Mouse (Mus musculus): Measurements from ENCODE around the gene Angel1.

Gene Angel1

DNA sequence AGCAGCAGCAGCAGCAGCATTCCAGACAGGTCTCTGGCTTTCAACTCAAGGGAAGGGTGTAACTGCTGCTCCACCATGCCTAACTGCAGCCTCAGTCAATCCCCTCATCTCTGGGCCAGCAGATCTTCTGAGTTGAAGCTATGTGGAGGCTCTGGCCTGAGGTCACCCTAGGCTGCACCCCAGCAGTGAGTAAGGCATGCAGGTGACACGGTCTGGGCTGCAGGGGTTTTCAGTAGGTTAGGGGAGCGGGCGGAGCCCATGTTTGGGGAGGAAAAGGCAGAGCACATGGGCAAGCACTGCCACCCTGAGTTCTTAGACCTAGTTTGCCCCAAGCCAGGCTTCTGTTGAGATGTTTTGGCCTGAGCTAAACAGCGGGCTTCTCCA is 25.3 kb downstream of the Angel1 start:
- no peak for DNase-seq

DNA sequence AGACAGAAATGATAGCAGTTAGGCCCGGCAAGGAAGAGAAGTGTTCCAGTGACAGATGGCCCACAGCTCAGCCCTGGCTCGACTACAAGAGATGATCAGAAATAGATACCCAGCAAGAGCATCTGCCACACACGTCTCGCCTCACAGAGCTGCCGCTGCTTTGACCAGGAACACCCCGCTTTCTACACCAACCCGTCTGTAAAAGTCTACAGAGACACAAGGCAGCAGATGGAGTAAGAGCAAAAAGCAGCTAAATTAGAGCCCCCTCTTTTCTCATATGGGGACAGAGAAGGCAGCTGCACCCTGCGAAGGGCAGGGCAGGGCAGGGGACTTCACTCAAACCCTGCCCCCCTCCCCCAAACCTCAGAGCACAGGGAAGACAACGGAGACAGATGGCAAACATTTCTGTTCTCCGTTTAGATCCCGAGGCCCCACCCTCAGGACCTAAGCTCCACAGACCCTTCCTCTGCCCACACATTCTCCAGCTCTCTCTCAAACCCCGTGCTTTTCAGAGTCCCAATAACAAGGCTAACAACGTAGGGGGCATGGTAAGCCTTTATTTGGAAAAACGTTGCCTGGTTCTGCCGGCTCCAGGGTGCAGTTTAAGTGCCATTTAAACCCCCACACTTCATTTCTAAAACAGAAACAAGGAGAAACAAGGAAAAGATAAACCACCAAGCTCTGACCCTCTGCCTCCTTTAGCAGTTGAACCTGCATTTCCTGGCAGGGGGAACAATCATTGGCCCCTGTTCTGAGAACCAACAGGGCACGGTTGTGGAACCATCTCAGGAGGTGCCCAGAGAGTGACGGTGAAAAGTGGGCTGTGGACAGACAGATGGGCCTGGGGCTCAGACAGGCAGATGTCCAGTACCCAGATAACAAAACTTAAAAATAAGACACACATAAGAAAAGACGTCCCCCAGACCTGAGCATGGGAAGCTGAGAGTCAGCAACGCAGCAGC is 26.0 kb downstream of the Angel1 start:
- peak; percentile 89 for DNase-seq

DNA sequence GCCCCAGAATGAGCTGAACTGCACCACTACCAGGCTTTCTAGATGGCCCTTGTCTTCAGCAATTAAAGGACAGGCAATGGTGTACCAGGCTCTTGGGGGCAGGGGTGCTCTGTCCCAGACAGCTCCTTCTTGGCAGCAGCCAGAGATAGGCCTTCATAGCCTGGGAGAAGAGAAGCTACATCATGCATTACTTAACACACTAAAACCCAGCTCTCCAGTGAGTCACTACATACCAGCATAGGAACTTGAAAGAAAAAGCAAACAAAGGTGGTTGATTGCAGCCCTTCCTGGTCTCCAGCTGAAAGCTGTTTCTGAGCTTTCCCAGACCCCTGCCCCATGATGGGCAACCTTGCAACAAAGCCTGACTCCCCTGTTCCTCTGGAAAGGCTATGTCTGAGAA is 27.7 kb downstream of the Angel1 start:
- no peak for DNase-seq

DNA sequence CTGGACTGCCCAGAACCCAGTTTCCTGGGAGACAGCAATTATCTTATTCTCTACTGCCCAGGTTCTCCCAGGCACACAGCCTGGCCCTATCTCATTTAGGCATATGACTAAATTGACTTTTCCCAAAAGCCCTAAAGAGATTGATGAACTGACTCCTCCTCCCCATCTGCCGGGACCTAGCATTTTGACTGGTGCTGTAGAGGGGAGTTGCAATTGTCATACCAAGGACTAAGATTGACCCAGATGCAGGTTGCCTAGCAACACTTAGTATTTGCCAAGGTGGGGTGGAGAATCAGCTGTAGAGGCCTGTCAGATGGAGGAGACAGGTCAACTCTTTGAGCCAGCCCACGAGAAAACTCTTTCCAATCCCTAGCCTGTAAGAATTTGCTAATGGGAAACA is 28.3 kb downstream of the Angel1 start:
- DNase-seq, result no peak

DNA sequence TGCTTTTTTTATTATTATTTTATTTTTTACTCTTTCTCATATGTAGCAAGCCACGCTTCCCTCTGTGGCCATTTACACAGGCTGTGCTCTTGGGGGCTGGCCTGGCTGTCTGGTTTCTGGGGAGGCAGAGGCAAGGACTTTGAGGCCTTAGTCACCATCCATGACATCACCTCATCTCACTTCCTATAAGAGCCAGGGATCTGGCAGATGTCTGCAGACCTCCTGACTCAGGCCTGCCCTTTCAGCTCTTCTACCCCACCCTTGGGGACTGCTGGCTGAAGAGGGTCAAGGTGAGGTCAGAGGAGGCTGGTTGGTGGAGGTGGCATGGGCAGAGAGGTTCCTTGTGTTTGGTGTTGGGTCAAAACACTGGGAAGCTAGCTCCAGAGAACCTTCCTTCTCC is 31.8 kb downstream of the Angel1 start:
- DNase-seq, result no peak

DNA sequence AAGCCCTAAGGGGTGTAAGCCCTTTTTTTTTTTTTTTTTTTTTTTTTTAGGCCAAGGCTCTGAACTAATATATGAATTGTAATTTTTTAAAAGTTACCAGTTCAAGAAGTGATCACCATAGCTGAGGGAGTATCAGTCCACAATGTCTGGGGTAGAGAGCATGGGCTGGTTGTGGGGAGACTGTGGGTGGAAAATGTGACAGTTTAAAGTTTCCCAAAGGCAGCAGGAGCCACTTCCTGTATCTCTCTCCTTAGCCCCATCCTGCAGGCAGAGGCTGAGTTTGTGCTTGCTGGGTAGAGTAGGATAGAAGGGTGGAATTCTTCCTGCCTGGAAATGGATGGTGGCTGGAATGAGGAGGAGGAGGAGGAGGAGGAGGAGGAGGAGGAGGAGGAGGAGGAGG is 32.9 kb downstream of the Angel1 start:
- no peak for DNase-seq

DNA sequence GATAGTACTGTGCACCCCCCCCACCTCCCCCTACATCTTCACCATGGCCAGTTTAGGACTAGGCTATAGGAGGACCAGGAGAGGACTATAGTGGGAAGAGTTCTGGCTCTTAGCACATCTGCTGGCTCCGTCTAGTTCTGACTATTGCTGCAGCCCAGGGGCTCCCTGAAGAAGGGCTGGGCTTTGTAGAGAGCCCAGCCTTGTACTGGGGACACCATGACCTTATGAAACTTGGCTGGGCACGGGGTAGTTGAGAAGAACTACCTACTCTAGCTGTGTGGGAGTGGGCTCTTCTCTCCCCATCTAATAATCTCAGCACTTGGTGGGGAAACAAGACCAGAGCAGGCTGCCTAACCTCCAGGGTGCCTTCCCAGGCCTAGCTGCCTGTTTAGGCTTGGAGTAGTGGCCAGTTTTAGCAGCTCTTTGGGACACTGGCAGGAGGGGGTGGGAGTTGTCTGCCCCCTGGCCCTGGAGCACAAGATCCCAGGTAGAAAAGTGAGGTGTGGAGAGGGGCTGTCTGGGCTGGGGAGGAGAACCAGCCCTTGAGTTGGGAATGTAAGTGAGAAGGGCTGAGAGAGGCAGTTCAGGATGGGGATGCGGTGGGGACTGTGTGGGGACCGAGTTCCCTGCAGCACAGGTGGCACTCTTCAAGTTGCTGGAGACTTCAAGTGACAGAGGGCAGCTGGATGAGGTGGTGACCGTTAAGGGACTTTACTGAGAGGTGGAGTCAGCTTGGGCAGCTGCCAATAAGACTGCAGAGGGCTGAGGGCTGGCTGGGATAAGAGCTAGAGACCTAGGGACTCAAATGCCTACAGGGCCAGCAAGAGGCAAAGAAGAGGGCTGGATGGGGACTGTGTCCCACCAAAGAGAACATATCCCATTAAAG is 33.5 kb downstream of the Angel1 start:
- no peak for DNase-seq

DNA sequence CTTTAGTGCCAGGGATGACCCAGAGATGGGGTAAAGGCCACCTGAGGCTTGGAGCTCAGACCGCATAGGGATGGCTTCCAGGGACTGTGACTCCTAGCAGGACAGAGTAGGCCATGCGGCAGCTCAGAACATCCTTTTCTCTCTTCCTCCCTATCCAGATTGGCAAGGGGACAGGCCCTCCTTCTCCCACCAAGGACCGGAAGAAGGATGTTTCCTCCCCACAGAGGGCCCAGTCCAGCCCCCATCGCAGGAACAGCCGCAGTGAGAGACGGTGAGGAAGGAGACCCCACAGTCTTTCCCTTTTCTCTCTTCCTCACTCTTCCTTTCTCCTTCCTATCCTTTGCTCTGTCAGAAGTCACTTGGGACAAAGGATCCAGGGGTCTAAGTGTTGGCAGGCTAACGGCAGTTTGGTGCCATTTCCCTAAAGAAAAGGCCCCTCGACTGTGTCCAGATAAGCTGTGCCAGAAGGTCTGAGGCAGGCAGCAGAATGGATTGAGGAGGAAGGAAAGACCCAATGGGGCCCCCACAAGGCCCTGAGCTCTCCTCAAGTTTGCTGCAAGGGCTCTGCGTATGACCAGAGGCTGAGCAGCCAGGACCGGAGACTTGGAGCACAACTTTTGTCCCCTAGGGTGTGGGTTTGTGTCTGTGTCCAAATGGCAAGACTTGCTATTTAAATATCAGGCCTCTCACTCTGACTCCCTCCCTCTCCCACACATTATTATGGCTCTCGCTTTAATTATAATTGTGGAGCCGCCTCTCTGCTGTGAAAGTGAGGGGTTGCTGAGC is 35.4 kb downstream of the Angel1 start:
- DNase-seq, result no peak

DNA sequence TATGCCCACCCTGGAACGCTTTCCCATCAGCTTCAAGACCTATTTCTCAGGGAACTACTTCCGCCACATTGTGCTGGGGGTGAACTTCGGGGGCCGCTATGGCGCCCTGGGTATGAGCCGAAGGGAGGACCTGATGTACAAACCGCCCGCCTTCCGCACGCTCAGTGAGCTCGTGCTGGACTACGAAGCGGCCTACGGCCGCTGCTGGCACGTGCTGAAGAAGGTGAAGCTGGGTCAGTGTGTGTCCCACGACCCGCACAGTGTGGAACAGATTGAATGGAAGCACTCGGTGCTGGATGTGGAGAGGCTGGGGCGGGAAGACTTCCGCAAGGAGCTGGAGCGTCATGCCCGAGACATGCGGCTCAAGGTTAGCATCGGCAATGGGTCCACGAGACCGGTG is 37.3 kb downstream of the Angel1 start:
- no peak for DNase-seq

DNA sequence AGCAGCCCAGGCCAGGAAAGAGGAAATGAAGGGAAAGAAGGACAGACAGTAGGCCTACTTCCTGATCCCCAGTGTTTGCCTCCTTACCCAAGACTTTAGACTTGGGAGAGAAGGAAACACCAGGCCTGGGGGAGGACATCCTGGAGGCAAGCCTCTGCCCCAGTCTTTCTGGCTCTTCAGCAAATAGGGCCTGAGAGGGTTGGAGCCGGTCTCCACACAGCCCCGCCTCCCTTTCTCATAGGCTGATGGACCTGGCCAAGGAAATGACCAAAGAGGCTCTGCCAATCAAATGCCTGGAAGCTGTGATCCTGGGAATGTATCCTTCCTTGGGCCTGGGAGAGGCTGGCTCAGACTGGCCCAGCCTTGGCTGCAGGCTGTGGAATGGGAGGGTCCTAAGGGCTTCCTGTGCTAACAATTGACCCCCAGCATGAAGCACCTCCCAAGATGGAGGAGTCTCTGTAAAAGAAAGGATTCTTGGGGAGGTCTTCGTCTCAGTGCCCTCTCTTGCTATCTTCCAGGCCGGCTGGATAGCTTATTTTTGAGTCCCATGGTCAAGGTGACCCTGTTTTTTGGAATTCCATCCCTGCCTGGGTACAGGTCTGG is 38.2 kb downstream of the Angel1 start:
- DNase-seq, result no peak

DNA sequence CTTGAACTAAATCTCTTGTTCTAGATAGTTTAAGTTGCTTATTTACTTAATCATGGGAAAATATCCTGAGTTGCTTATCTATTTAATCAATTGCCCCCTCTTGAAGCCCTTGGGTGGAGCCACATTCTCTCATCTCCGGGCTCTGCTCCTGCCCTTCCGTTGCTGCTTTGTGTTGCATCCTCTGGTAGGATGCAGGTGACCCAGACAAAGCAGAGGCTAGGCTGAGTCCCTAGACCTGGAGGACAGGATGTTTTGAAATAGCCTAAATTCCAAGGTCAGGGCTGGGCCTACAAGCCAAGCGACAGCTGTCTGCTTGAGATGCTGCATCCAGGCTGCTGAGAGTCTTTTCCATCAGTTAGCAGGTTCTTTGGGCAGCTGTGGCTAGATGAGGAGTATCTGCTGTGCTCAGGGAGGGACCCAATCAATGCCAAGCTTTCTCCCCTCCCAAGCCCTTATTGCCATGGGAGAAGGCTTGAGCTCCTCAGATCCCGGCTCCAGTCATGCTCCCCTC is 38.8 kb downstream of the Angel1 start:
- no peak for DNase-seq

DNA sequence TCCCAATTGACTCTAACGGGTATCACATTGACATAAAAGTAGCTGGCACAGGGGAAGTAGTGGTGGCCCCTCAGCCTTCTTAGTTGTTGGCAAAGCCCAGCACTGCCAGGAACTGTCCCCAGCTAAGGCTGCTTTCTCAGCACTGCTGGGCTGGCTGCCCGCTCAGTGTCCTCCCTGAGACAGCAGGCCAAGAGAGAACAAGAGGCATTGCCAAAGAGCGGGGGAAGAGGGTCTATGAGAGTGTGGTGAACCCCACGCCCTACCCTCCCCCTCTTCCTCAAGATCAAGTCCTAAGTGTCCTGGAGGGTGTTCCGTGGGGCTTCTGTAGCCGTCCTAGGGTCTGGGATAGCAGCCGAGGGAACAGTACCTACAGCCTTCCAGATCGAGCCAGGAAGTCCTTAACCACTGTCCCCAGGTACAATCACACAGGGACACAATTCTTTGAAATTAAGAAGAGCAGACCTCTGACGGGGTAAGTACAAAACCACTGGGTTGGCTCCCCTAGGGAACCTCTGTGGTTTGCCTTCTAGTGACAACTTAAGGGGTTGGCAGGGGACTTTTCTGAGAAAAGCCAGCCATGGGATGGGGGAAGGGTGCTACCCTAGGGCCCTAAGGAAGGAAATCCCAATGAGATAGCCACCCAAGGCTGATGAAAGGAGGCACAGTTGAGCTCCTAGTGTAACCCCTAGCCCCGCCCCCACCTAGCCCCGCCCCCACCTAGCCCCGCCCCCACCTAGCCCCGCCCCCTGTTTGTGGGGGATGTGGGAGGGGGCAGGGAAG is 39.5 kb downstream of the Angel1 start:
- DNase-seq, result peak; percentile 66

DNA sequence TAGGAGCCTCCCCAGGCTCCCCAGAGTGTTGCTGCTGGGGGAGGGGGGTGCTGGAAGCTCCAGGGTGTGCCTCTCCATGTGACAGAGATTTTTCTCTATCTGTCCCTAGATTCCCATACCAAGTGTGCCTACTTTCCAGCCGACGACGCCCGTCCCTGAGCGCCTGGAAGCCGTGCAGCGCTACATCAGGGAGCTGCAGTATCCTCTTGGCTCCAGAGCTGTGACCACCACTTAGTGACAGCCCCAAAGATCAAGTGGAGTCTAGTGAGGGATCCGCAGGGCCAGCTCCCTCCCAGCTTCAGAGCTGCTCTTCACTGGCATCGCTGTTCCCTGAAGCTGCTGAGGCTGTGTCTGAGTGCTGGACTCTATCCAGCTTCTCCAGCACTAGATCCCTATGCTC is 41.0 kb downstream of the Angel1 start:
- DNase-seq, result no peak

DNA sequence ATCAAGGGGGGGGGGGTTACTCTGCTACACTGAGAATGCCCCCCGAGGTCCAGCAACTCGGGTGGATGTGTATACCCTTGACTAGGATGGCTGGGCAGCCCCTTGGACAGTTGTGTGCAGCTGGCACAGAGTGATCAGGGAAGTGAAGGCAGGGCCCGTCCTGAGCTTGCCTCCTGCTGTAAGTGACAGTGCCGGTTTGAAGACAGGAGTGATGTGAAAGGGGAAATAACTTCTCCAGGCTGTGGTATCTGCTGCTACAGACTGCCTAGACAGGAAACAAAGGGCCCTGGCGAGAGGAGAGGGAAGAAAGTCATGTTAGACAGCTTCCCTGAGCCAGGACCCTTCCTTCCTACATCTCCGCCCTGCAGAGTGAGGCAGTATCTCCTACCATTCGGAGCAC is 42.6 kb downstream of the Angel1 start:
- DNase-seq, result no peak

DNA sequence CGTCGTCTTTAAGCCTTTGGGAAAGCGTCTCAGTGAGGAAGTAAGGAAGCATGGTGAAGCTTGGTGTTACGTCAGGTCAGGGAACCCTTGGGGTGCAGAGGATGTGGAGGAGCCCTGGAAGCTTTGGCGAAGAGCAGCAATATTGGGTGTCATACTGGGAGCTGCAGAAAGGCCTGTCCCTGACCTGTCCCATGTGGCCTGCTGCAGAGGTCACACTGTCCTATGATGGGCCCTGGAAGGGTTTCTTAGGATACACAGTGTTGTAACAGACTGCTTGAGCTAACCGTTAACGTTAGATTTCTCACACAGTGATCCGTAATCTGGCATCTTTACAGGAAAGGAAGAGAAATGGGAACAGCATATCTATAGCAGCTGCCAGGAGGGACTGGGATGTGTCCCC is 44.1 kb downstream of the Angel1 start:
- no peak for DNase-seq

DNA sequence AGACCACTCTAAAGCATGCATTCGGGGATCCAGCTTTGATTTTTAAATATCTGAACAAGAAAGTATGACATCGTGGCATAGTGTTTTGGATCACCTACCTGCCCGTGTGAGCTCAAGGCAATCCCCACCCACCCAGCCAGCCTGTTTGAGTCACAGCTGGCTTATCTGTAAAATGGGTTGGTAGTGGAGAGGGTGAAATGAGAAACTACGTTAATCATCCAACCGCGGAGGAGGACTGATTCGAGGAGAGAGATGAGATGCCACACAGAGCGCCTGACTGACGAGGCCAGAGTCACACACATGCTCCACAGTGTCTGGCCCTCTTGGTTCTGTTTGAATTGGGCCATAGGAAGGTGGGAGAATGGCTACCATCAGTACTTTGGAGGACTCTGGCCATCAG is 44.6 kb downstream of the Angel1 start:
- no peak for DNase-seq

DNA sequence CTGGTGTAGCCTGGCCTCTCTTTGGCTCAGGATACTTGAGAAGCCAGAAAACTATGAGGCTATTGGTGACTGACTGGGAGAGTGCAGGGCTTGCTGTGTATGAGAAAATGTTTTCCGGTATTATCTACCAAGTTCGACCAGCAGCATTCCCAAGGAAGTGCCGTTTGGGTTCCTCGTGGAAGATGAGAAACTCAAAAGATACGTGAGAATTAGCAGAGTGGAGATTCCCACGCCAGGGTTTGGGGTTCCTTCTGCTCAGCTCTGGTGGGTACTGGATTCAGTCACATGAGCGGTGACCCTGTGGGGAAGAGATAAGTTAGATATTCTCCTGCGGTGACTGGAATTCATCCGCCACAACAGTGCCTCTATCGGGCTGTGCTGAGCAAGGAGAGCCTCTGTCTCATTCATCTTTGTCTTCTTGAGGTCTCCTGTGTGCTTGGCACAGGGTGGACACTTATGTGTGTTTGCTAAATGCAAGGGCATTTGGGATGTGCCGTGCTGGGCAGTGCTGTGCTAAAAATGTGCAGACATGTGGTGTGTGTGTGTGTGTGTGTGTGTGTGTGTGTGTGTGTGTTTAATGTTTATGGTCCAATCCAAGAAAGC is 45.6 kb downstream of the Angel1 start:
- no peak for DNase-seq

DNA sequence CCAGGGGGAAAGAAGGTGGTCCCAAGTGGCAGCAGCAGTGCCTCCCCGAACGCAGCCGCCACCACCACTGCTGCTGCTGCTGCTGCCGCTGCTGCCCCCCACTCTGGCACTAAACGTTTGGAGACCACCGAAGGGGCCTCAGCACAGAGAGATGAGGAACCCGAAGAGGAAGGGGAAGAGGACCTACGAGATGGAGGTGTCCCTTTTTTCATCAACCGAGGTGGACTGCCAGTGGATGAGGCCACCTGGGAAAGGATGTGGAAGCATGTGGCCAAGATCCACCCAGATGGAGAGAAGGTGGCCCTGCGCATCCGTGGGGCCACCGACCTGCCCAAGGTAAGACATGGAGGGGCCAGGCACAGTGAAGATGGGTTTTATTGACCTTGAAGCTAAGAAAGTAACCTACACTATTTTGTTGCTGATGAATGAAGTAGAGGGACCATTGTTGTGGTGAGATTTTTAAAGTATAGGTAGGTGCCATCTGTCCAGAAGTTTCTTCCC is 46.2 kb downstream of the Angel1 start:
- DNase-seq, result no peak

DNA sequence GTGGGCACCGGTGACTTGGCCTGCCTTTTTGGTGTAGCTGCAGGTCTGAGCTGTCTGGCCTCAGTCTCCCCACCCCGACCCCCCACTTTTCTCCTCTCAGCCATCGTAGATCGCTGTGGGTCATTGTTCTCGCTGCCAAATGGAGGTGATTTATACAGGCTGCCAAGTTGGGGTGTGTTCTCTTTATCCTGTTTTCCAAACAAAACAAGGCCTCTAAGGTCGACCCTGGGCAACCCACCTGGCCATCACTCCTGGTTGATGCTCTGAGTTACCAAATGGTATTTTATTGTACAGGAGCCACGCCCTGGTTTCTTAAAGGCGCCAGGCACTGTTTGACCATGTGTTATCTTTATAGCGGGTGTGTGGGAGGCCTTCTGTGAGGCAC is 46.7 kb downstream of the Angel1 start:
- no peak for DNase-seq

DNA sequence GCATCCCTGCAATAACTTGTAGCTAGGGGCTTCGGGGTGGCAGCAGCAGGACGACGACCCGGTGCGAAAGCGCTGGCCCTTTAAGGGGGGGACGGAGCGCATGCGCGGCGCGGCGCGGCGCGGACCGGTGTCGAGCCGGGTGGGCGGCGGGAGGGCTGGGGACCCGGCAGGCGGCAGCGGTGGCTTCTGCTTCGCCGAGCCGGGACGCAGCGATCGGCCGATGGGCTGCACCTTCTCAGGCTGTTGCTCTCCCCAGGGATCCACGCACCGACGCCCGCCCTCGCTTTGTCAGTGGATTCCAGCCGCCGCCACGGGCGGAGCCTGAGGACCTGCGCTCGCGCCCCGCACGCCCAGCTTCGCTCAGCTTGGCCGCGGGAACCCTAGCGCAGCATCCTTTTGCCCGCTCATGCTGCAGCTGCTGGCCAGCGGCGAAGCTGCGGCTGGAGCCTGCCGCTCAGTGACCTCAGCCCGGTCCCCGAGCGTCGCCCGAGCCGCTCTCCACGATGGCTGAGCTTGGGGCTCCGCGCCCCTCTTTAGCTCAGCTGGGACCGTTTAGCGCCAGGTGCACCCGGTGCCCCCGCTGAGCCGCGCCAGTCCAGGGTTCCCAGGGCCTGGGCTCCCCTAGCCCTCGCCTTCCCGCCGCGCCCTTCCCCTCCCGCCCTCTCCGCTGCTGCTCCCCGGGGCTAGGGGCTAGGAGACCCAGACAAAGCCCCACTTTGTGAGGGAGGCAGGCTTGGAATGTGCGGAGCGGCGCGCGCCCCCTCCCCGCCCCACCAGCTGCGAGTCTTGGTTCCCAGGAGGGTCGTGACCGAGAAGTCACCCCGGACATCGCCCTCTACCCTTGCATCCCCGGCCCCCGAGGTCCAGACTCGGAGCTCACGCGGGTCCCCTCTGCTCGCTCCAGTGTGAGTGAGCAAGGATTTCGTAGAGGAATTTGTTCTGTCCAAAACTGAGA is 47.4 kb downstream of the Angel1 start, which contains the start of gene Vash1:
Gene Vash1 (plus strand): TSS at position 110 of the 955 bp plus-strand sequence.
- peak; percentile 76 for DNase-seq
